Mouse (Mus musculus): Measurements from ENCODE around the gene Csf2. TPM values are rescaled to one million over a fixed set of nuclear protein-coding genes. Genes with fewer than 3 reads are reported as not detected.

The Csf2 gene
- polyA plus RNA-seq, 1 experiment, result not detected

- no peak for TF ChIP-seq CTCF (IDR thresholded peaks at IDR 0.05; ENCODE audit: control insufficient read depth, insufficient read depth, insufficient read length)
- TF ChIP-seq MAX (IDR thresholded peaks at IDR 0.05), result no peak
- TF ChIP-seq CEBPB (IDR thresholded peaks at IDR 0.05; ENCODE audit: low read depth), result no peak
- no peak for TF ChIP-seq MYOD1 (IDR thresholded peaks at IDR 0.05; ENCODE audit: control insufficient read depth, insufficient read length, low read depth)
- no peak for TF ChIP-seq USF1 (IDR thresholded peaks at IDR 0.05; ENCODE audit: low read depth)
- no peak for TF ChIP-seq MYOG (IDR thresholded peaks at IDR 0.05; ENCODE audit: control insufficient read depth, extremely low read depth, insufficient read length)
- no peak for TF ChIP-seq FOSL1 (IDR thresholded peaks at IDR 0.05; ENCODE audit: insufficient read depth, low read length, poor library complexity, severe bottlenecking)
- H3K27me3 ChIP-seq (ENCODE audit: control insufficient read depth, insufficient read depth, insufficient read length), result no peaks in the 10 kb centered on the region
- no peaks in the 10 kb centered on the region for H3K79me3 ChIP-seq (ENCODE audit: low read depth)
- no peaks in the 10 kb centered on the region for H3K79me2 ChIP-seq (ENCODE audit: control insufficient read depth, insufficient read depth)
- H3ac ChIP-seq (ENCODE audit: control insufficient read depth, insufficient read length, low read depth), result no peak overlapping the region
- H3K4me3 ChIP-seq (ENCODE audit: insufficient read depth, poor library complexity, severe bottlenecking), result no peak overlapping the region
- H3K36me3 ChIP-seq (ENCODE audit: control insufficient read depth, insufficient read depth), result no peaks in the 10 kb centered on the region
Observed at GRCm38 (mm10) chr11:54264542-54264941, 15.1 kb upstream of the Csf2 start.

GRCm38 (mm10) chr11:54263405-54264031 lies 14.1 kb upstream of the Csf2 start:
- Histone ChIP-seq H3K79me3 (ENCODE audit: low read depth) (no peaks in the 10 kb centered on the region), H3ac (ENCODE audit: control insufficient read depth, insufficient read length, low read depth) (no peak overlapping the region), H3K4me3 (ENCODE audit: insufficient read depth, poor library complexity, severe bottlenecking) (no peak overlapping the region), H3K27me3 (ENCODE audit: control insufficient read depth, insufficient read depth, insufficient read length) (no peaks in the 10 kb centered on the region), H3K79me2 (ENCODE audit: control insufficient read depth, insufficient read depth) (no peaks in the 10 kb centered on the region), H3K36me3 (ENCODE audit: control insufficient read depth, insufficient read depth) (no peaks in the 10 kb centered on the region)
- TF ChIP-seq USF1 (IDR thresholded peaks at IDR 0.05; ENCODE audit: low read depth) (no peak), CEBPB (IDR thresholded peaks at IDR 0.05; ENCODE audit: low read depth) (no peak), MYOD1 (IDR thresholded peaks at IDR 0.05; ENCODE audit: control insufficient read depth, insufficient read length, low read depth) (no peak), MYOG (IDR thresholded peaks at IDR 0.05; ENCODE audit: control insufficient read depth, extremely low read depth, insufficient read length) (no peak), MAX (IDR thresholded peaks at IDR 0.05) (no peak), CTCF (IDR thresholded peaks at IDR 0.05; ENCODE audit: control insufficient read depth, insufficient read depth, insufficient read length) (no peak), FOSL1 (IDR thresholded peaks at IDR 0.05; ENCODE audit: insufficient read depth, low read length, poor library complexity, severe bottlenecking) (no peak)

GRCm38 (mm10) chr11:54256624-54257376 lies 7.3 kb upstream of the Csf2 start:
- H3K79me3 ChIP-seq (ENCODE audit: low read depth), result no peaks in the 10 kb centered on the region
- no peaks in the 10 kb centered on the region for H3K36me3 ChIP-seq (ENCODE audit: control insufficient read depth, insufficient read depth)
- H3K27me3 ChIP-seq (ENCODE audit: control insufficient read depth, insufficient read depth, insufficient read length), result no peaks in the 10 kb centered on the region
- H3K4me3 ChIP-seq (ENCODE audit: insufficient read depth, poor library complexity, severe bottlenecking), result no peak overlapping the region
- TF ChIP-seq FOSL1 (IDR thresholded peaks at IDR 0.05; ENCODE audit: insufficient read depth, low read length, poor library complexity, severe bottlenecking) (no peak), MYOD1 (IDR thresholded peaks at IDR 0.05; ENCODE audit: control insufficient read depth, insufficient read length, low read depth) (peak; percentile 57), CTCF (IDR thresholded peaks at IDR 0.05; ENCODE audit: control insufficient read depth, insufficient read depth, insufficient read length) (peak; percentile 83)
- no peaks in the 10 kb centered on the region for H3K79me2 ChIP-seq (ENCODE audit: control insufficient read depth, insufficient read depth)
- H3ac ChIP-seq (ENCODE audit: control insufficient read depth, insufficient read length, low read depth), result no peak overlapping the region

GRCm38 (mm10) chr11:54254114-54254513 lies 4.6 kb upstream of the Csf2 start:
- no peak overlapping the region for H3K4me3 ChIP-seq (ENCODE audit: insufficient read depth, poor library complexity, severe bottlenecking)
- no peaks in the 10 kb centered on the region for H3K79me2 ChIP-seq (ENCODE audit: control insufficient read depth, insufficient read depth)
- no peak overlapping the region for H3ac ChIP-seq (ENCODE audit: control insufficient read depth, insufficient read length, low read depth)
- no peaks in the 10 kb centered on the region for H3K79me3 ChIP-seq (ENCODE audit: low read depth)
- no peak for TF ChIP-seq CEBPB (IDR thresholded peaks at IDR 0.05; ENCODE audit: low read depth)
- no peak for TF ChIP-seq MAX (IDR thresholded peaks at IDR 0.05)
- TF ChIP-seq FOSL1 (IDR thresholded peaks at IDR 0.05; ENCODE audit: insufficient read depth, low read length, poor library complexity, severe bottlenecking), result no peak
- no peak for TF ChIP-seq MYOD1 (IDR thresholded peaks at IDR 0.05; ENCODE audit: control insufficient read depth, insufficient read length, low read depth)
- TF ChIP-seq MYOG (IDR thresholded peaks at IDR 0.05; ENCODE audit: control insufficient read depth, extremely low read depth, insufficient read length), result no peak
- peak; percentile 9 for TF ChIP-seq CTCF (IDR thresholded peaks at IDR 0.05; ENCODE audit: control insufficient read depth, insufficient read depth, insufficient read length)
- no peak for TF ChIP-seq USF1 (IDR thresholded peaks at IDR 0.05; ENCODE audit: low read depth)
- no peaks in the 10 kb centered on the region for H3K36me3 ChIP-seq (ENCODE audit: control insufficient read depth, insufficient read depth)
- no peaks in the 10 kb centered on the region for H3K27me3 ChIP-seq (ENCODE audit: control insufficient read depth, insufficient read depth, insufficient read length)

- H3ac ChIP-seq (ENCODE audit: control insufficient read depth, insufficient read length, low read depth), result no peak overlapping the region
- H3K27me3 ChIP-seq (ENCODE audit: control insufficient read depth, insufficient read depth, insufficient read length), result no peaks in the 10 kb centered on the region
- no peaks in the 10 kb centered on the region for H3K36me3 ChIP-seq (ENCODE audit: control insufficient read depth, insufficient read depth)
- TF ChIP-seq FOSL1 (IDR thresholded peaks at IDR 0.05; ENCODE audit: insufficient read depth, low read length, poor library complexity, severe bottlenecking), result no peak
- no peak for TF ChIP-seq MAX (IDR thresholded peaks at IDR 0.05)
- TF ChIP-seq USF1 (IDR thresholded peaks at IDR 0.05; ENCODE audit: low read depth), result no peak
- no peak for TF ChIP-seq MYOG (IDR thresholded peaks at IDR 0.05; ENCODE audit: control insufficient read depth, extremely low read depth, insufficient read length)
- TF ChIP-seq CEBPB (IDR thresholded peaks at IDR 0.05; ENCODE audit: low read depth), result no peak
- no peak for TF ChIP-seq CTCF (IDR thresholded peaks at IDR 0.05; ENCODE audit: control insufficient read depth, insufficient read depth, insufficient read length)
- TF ChIP-seq MYOD1 (IDR thresholded peaks at IDR 0.05; ENCODE audit: control insufficient read depth, insufficient read length, low read depth), result no peak
- no peaks in the 10 kb centered on the region for H3K79me3 ChIP-seq (ENCODE audit: low read depth)
- no peak overlapping the region for H3K4me3 ChIP-seq (ENCODE audit: insufficient read depth, poor library complexity, severe bottlenecking)
- H3K79me2 ChIP-seq (ENCODE audit: control insufficient read depth, insufficient read depth), result no peaks in the 10 kb centered on the region
Observed at GRCm38 (mm10) chr11:54250575-54250974, 1.1 kb upstream of the Csf2 start.
